Mouse (Mus musculus) hindbrain, postnatal 0 days (tissue): ENCODE results near the gene Myg1. TPM values are rescaled to one million over a fixed set of nuclear protein-coding genes. Genes with fewer than 3 reads are reported as not detected.
A peak's percentile ranks its signal among the peaks of the same experiment; 100 is the strongest.

Experiments used
- ATAC-seq: fragments of 200-750 bp; cut with Nextera tagmentation; 2 replicates; pipeline ENCODE4 v1.8.0; 2017; ENCODE audit warnings: mild to moderate bottlenecking, moderate TSS enrichment, moderate library complexity
- DNase-seq: peaks from one replicate; pipeline ENCODE4 v3.0.0-alpha.2; 2015; ENCODE audit warnings: low spot score
- H3K27ac ChIP-seq: fragments of 300-500 bp; sonication (generic); 2 replicates; pipeline ENCODE4 v1.5.1; 2014; ENCODE audit warnings: mild to moderate bottlenecking
- H3K27me3 ChIP-seq: fragments of 300-500 bp; sonication (generic); 2 replicates; pipeline ENCODE4 v1.6.1; 2014; ENCODE audit warnings: low read length, mixed read lengths; ENCODE audit not compliant: insufficient read depth
- H3K36me3 ChIP-seq: fragments of 300-500 bp; sonication (generic); 2 replicates; pipeline ENCODE4 v1.6.1; 2014; ENCODE audit warnings: low read length, mixed read lengths; ENCODE audit not compliant: insufficient read depth
- H3K4me1 ChIP-seq: fragments of 300-500 bp; sonication (generic); 2 replicates; pipeline ENCODE4 v1.6.1; 2014; ENCODE audit warnings: antibody characterized with exemption, low read length, mixed read lengths; ENCODE audit not compliant: insufficient read depth
- H3K4me2 ChIP-seq: fragments of 300-500 bp; sonication (generic); 2 replicates; pipeline ENCODE4 v1.6.1; 2014; ENCODE audit warnings: low read depth, mild to moderate bottlenecking, low read length, moderate library complexity, mixed read lengths
- H3K4me3 ChIP-seq: fragments of 300-500 bp; sonication (generic); 2 replicates; pipeline ENCODE4 v1.5.1; 2014; ENCODE audit warnings: low read length
- H3K9ac ChIP-seq: fragments of 300-500 bp; sonication (generic); replicated peaks from 2 replicates; pipeline ENCODE4 v1.6.1; 2014; ENCODE audit warnings: mild to moderate bottlenecking, low read length, moderate library complexity, mixed read lengths
- H3K9me3 ChIP-seq: fragments of 300-500 bp; sonication (generic); 2 replicates; pipeline ENCODE4 v1.6.1; 2016; ENCODE audit warnings: low read length, mixed read lengths
- CTCF ChIP-seq: IDR thresholded peaks from 2 replicates; pipeline ENCODE4 v1.5.1; 2016; ENCODE audit warnings: antibody characterized with exemption, control low read depth, low read depth
- WGBS: fragments of 180-500 bp; shearing (Covaris S2); extraction: QIAGEN DNeasy Blood & Tissue Kit; methylation state at CpG from one replicate; pipeline ENCODE4 v1.1.7; 2014; 5-methylcytosine and 5-hydroxymethylcytosine counted together
- polyA plus RNA-seq: library from polyadenylated mRNA; unstranded; fragments of >200 nt; fragmentation: Nextera tagmentation; extraction: Ambion mirVana; gene quantifications from 2 replicates; pipeline ENCODE4 v1.2.1, GENCODE M21; 2015
- total RNA-seq: library from RNA; depleted of rRNA; stranded (reverse); fragments of >200 nt; gene quantifications from 2 replicates; pipeline ENCODE4 v1.2.3, GENCODE M21; 2014

Gene Myg1
- total and polyA plus RNA-seq, 2 experiments from 2014 or later = 58.0 to 79.8 TPM

- no peak overlapping the region for H3K9ac ChIP-seq
- no peaks in the 10 kb centered on the region for H3K36me3 ChIP-seq
- H3K4me1 ChIP-seq = no peaks in the 10 kb centered on the region
- WGBS = 96% methylated on average over 6 of the region's 6 CpGs
- no peak overlapping the region for H3K4me2 ChIP-seq
- H3K9me3 ChIP-seq = no peaks in the 10 kb centered on the region
- no peak overlapping the region for H3K4me3 ChIP-seq
- ATAC-seq = no peak
- DNase-seq = no peak
- no peak overlapping the region for H3K27ac ChIP-seq
- H3K27me3 ChIP-seq = no peaks in the 10 kb centered on the region
- no peak for TF ChIP-seq CTCF
Measured at GRCm38 (mm10) chr15:102302542-102302941, 29.0 kb upstream of the Myg1 start.

- H3K27me3 ChIP-seq = no peaks in the 10 kb centered on the region
- no peaks in the 10 kb centered on the region for H3K4me1 ChIP-seq
- no peak for DNase-seq
- no peaks in the 10 kb centered on the region for H3K9me3 ChIP-seq
- H3K36me3 ChIP-seq = no peaks in the 10 kb centered on the region
- TF ChIP-seq CTCF = no peak
- H3K4me3 ChIP-seq = no peak overlapping the region
- no peak for ATAC-seq
- WGBS = 82% methylated on average over 9 of the region's 9 CpGs
- H3K9ac ChIP-seq = no peak overlapping the region
- H3K27ac ChIP-seq = no peak overlapping the region
- no peak overlapping the region for H3K4me2 ChIP-seq
Measured at GRCm38 (mm10) chr15:102308717-102309116, 22.8 kb upstream of the Myg1 start.

GRCm38 (mm10) chr15:102310074-102310845, 21.2 kb upstream of the Myg1 start:
- WGBS = 84% methylated on average over 10 of the region's 10 CpGs
- no peak for DNase-seq
- Histone ChIP-seq H3K4me3 (no peak overlapping the region), H3K36me3 (no peaks in the 10 kb centered on the region), H3K27me3 (no peaks in the 10 kb centered on the region), H3K27ac (no peak overlapping the region), H3K4me2 (no peak overlapping the region), H3K9ac (no peak overlapping the region), H3K9me3 (no peaks in the 10 kb centered on the region), H3K4me1 (no peaks in the 10 kb centered on the region)
- ATAC-seq = no peak
- TF ChIP-seq CTCF = no peak

- no peaks in the 10 kb centered on the region for H3K36me3 ChIP-seq
- no peak overlapping the region for H3K27ac ChIP-seq
- no peak overlapping the region for H3K4me2 ChIP-seq
- no peak overlapping the region for H3K4me3 ChIP-seq
- no peak for DNase-seq
- no peak for ATAC-seq
- H3K4me1 ChIP-seq = no peaks in the 10 kb centered on the region
- H3K27me3 ChIP-seq = no peaks in the 10 kb centered on the region
- H3K9ac ChIP-seq = no peak overlapping the region
- no peaks in the 10 kb centered on the region for H3K9me3 ChIP-seq
- TF ChIP-seq CTCF = no peak
Measured at GRCm38 (mm10) chr15:102311489-102311888, 20.0 kb upstream of the Myg1 start.

GRCm38 (mm10) chr15:102315292-102315691, 16.2 kb upstream of the Myg1 start:
- no peak overlapping the region for H3K4me2 ChIP-seq
- no peaks in the 10 kb centered on the region for H3K27me3 ChIP-seq
- H3K4me1 ChIP-seq = no peaks in the 10 kb centered on the region
- H3K9me3 ChIP-seq = no peaks in the 10 kb centered on the region
- no peaks in the 10 kb centered on the region for H3K36me3 ChIP-seq
- TF ChIP-seq CTCF = no peak
- no peak for DNase-seq
- H3K9ac ChIP-seq = no peak overlapping the region
- H3K4me3 ChIP-seq = no peak overlapping the region
- 86% methylated on average over 8 of the region's 8 CpGs for WGBS
- H3K27ac ChIP-seq = no peak overlapping the region
- ATAC-seq = no peak

GRCm38 (mm10) chr15:102316263-102316662, 15.2 kb upstream of the Myg1 start:
- TF ChIP-seq CTCF = peak; percentile 75

GRCm38 (mm10) chr15:102324654-102325473, 6.6 kb upstream of the Myg1 start:
- no peaks in the 10 kb centered on the region for H3K9me3 ChIP-seq
- no peaks in the 10 kb centered on the region for H3K27me3 ChIP-seq
- WGBS = 69% methylated on average over 12 of the region's 12 CpGs
- TF ChIP-seq CTCF = no peak
- DNase-seq (no peak), ATAC-seq (no peak)
- H3K4me3 ChIP-seq = no peak overlapping the region
- H3K27ac ChIP-seq = no peak overlapping the region
- peak overlapping the region; percentile 90 for H3K4me2 ChIP-seq
- no peak overlapping the region for H3K9ac ChIP-seq
- H3K4me1 ChIP-seq = peaks cover 8% of the 10 kb centered on the region; the same call in 1 of the 2 replicates
- no peaks in the 10 kb centered on the region; the same call in 1 of the 2 replicates for H3K36me3 ChIP-seq

More at GRCm38 (mm10) chr15:102316263-102316662, 15.2 kb upstream of the Myg1 start:
- DNase-seq (peak; percentile 71), ATAC-seq (no peak)
- Histone ChIP-seq H3K36me3 (no peaks in the 10 kb centered on the region), H3K27me3 (no peaks in the 10 kb centered on the region), H3K9ac (no peak overlapping the region), H3K9me3 (no peaks in the 10 kb centered on the region), H3K4me3 (no peak overlapping the region), H3K4me1 (no peaks in the 10 kb centered on the region), H3K4me2 (no peak overlapping the region), H3K27ac (no peak overlapping the region)
- WGBS = 84% methylated on average over 6 of the region's 6 CpGs
